Mouse (Mus musculus) ES-E14 (cell line): ENCODE measurements at regions not wholly inside any gene's neighbourhood (a gene's known extent, or its start where the extent isn't known, plus 50 kb on each side); places are given as distances from the start of the nearest gene placed in this dataset.

Experiments used
- CHD2 ChIP-seq: IDR thresholded peaks from 2 replicates; pipeline ENCODE4 v1.6.1; 2014; ENCODE audit warnings: mild to moderate bottlenecking, low read depth, low read length, inconsistent platforms
- ZNF384 ChIP-seq: IDR thresholded peaks from 2 replicates; pipeline ENCODE4 v1.6.1; 2012; ENCODE audit warnings: low read depth, low read length, inconsistent platforms

DNA sequence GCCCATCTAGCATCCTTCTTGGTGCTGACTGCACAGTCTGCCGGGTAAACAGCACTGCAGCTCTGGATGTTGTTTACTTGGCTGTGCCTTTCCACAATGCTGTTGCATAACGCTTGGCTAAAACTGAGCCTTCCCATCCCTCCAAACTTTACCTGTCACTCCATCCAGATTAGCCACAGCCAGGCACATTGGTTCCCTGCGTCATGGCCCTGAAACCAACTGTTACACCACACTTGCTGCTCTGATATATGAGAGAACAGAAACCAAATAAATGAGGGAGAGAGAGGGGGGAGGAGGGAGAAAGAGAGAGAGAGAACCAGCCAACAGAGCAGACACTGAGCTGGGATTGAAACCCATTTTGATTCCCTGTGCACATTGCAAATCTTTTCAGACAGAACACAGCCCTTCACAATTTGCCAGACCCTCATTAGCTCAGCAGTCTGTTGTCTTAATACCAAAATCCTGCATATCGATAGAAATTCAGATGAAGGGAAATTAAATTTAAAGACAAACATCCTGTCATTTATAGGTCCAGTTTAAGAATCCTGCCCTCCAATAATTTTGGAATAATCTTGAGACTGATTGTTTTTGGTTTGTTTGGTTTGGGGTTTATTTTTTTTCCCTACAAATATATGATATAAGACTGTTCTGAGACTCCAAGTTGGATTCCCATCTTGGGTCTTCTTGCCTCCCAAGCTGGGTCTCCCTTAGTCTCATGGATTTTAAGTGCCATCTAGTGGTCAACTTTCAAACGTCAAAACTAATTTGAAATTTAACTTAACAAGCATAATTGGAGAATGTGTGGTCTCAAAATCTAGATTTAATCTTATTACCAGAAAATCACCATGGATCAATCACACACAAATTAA lies 154.6 kb upstream of the Gcfc2 start:
- no peak for TF ChIP-seq ZNF384
- no peak for TF ChIP-seq CHD2
